11 mouse cellular contexts compared by ENCODE assay signal in the genomic region with DNA sequence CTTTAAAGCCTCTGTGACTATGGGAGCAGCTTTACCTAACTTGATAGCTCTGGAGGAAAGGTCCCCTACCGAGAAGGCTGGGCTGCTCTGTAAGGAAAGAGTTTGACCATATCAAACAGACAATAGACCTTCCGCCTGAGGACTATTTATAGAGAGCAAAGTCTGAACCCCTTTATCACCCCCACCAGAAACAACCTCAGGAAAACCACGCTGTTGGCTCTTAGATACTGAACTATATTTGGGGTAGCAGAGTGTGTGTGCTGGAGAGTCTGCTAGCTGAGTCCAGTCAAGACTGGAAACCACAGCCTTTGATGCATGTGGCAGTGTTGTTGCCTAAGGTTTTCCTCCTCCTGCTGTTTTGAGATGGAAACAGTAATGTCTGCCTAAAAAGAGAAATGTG. TPM values are rescaled to one million over a fixed set of nuclear protein-coding genes. Genes with fewer than 3 reads are reported as not detected.
DNase-seq lines count a peak whose midpoint lies in the region; ATAC-seq and TF ChIP-seq lines count a peak whose summit lies in the region.
"Had no signal": no experiment of that assay in that cellular context is flagged by ENCODE, and none has a peak within 500 bp of the region (broad histone marks: within the 10 kb centered on the region; RNA-seq: fewer than 3 reads in every experiment).

No protein-coding gene starts in this region.

- 43% methylated on average over 3 of the region's 3 CpGs for WGBS in embryonic facial prominence, embryonic 15.5 days
- 37% methylated on average over 3 of the region's 3 CpGs for WGBS in embryonic facial prominence, embryonic 10.5 days
- WGBS in midbrain, embryonic 16.5 days: 20% methylated on average over 3 of the region's 3 CpGs
- WGBS in midbrain, postnatal 0 days: 30% methylated on average over 3 of the region's 3 CpGs
- WGBS in stomach, embryonic 15.5 days: 43% methylated on average over 3 of the region's 3 CpGs

- intact Hi-C loops in left cerebral cortex, postnatal 25 days (cut with DNase I): no loop called here

- no peak overlapping the region for H3K4me2 ChIP-seq in embryonic facial prominence, embryonic 15.5 days (replicated peaks)
- no peak overlapping the region for H3K4me2 ChIP-seq in midbrain, embryonic 16.5 days (ENCODE audit: low read length)
- H3K4me2 ChIP-seq in midbrain, postnatal 0 days (ENCODE audit: low read depth, low read length, poor library complexity, severe bottlenecking): no peak overlapping the region
- no peak overlapping the region for H3K4me2 ChIP-seq in stomach, embryonic 15.5 days
- H3K4me2 ChIP-seq: limb, embryonic 12.5 days; neural tube, embryonic 13.5 days had no signal

- H3K27me3 ChIP-seq in embryonic facial prominence, embryonic 15.5 days: no peaks in the 10 kb centered on the region
- no peaks in the 10 kb centered on the region for H3K27me3 ChIP-seq in embryonic facial prominence, embryonic 10.5 days (replicated peaks; ENCODE audit: low read depth, poor library complexity, severe bottlenecking)
- H3K27me3 ChIP-seq in midbrain, embryonic 16.5 days (ENCODE audit: control insufficient read depth, insufficient read depth, low read depth, low read length): no peaks in the 10 kb centered on the region
- H3K27me3 ChIP-seq in midbrain, postnatal 0 days (ENCODE audit: insufficient read depth, low read length): no peaks in the 10 kb centered on the region
- no peaks in the 10 kb centered on the region for H3K27me3 ChIP-seq in stomach, embryonic 15.5 days (replicated peaks)
- H3K27me3 ChIP-seq: limb, embryonic 12.5 days; neural tube, embryonic 13.5 days had no signal

- no peak for TF ChIP-seq CTCF in midbrain, postnatal 0 days (IDR thresholded peaks at IDR 0.05)

- no peak overlapping the region for H3K4me3 ChIP-seq in embryonic facial prominence, embryonic 15.5 days (replicated peaks)
- H3K4me3 ChIP-seq in embryonic facial prominence, embryonic 10.5 days: no peak overlapping the region
- H3K4me3 ChIP-seq in midbrain, embryonic 16.5 days (ENCODE audit: low read depth, low read length): no peak overlapping the region
- H3K4me3 ChIP-seq in midbrain, postnatal 0 days (ENCODE audit: low read depth, low read length): no peak overlapping the region
- H3K4me3 ChIP-seq in stomach, embryonic 15.5 days (replicated peaks): no peak overlapping the region
- H3K4me3 ChIP-seq: limb, embryonic 12.5 days; neural tube, embryonic 13.5 days had no signal

- H3K9me3 ChIP-seq in embryonic facial prominence, embryonic 15.5 days (replicated peaks): no peaks in the 10 kb centered on the region
- H3K9me3 ChIP-seq in embryonic facial prominence, embryonic 10.5 days: no peaks in the 10 kb centered on the region
- H3K9me3 ChIP-seq in midbrain, embryonic 16.5 days (replicated peaks; ENCODE audit: control insufficient read depth, low read length, poor library complexity, severe bottlenecking): no peaks in the 10 kb centered on the region
- no peaks in the 10 kb centered on the region for H3K9me3 ChIP-seq in midbrain, postnatal 0 days (ENCODE audit: low read length)
- H3K9me3 ChIP-seq in stomach, embryonic 15.5 days: no peaks in the 10 kb centered on the region
- H3K9me3 ChIP-seq: limb, embryonic 12.5 days; neural tube, embryonic 13.5 days had no signal

- H3K4me1 ChIP-seq in embryonic facial prominence, embryonic 15.5 days: no peaks in the 10 kb centered on the region
- no peaks in the 10 kb centered on the region for H3K4me1 ChIP-seq in embryonic facial prominence, embryonic 10.5 days
- no peaks in the 10 kb centered on the region for H3K4me1 ChIP-seq in midbrain, embryonic 16.5 days (ENCODE audit: control insufficient read depth, insufficient read depth, low read length)
- H3K4me1 ChIP-seq in midbrain, postnatal 0 days (ENCODE audit: insufficient read depth, low read length): no peaks in the 10 kb centered on the region
- H3K4me1 ChIP-seq in stomach, embryonic 15.5 days: peaks cover 5% of the 10 kb centered on the region; the same call in 1 of the 2 replicates
- H3K4me1 ChIP-seq: limb, embryonic 12.5 days; neural tube, embryonic 13.5 days had no signal

- H3K27ac ChIP-seq in embryonic facial prominence, embryonic 15.5 days (replicated peaks): no peak overlapping the region
- no peak overlapping the region for H3K27ac ChIP-seq in embryonic facial prominence, embryonic 10.5 days (replicated peaks)
- no peak overlapping the region for H3K27ac ChIP-seq in midbrain, embryonic 16.5 days (ENCODE audit: low read length)
- H3K27ac ChIP-seq in midbrain, postnatal 0 days (ENCODE audit: low read depth, low read length): no peak overlapping the region
- no peak overlapping the region for H3K27ac ChIP-seq in stomach, embryonic 15.5 days
- H3K27ac ChIP-seq: limb, embryonic 12.5 days; neural tube, embryonic 13.5 days had no signal

- DNase-seq in embryonic facial prominence, embryonic 10.5 days (ENCODE audit: low spot score): no peak
- no peak for DNase-seq in midbrain, postnatal 0 days (ENCODE audit: low spot score)
- DNase-seq in urinary bladder, postnatal 36 days (ENCODE audit: low spot score in 2 of 2): no peak
- DNase-seq in left cerebral cortex, postnatal 25 days (ENCODE audit: low spot score in 2 of 2): no peak
- DNase-seq: adrenal gland, postnatal 14 days had no signal

- no peaks in the 10 kb centered on the region for H3K36me3 ChIP-seq in embryonic facial prominence, embryonic 15.5 days
- H3K36me3 ChIP-seq in embryonic facial prominence, embryonic 10.5 days (replicated peaks): 0 out of 2 replicates have a peak, but pooled peaks cover 5% of the 10 kb centered on the region
- no peaks in the 10 kb centered on the region for H3K36me3 ChIP-seq in midbrain, embryonic 16.5 days (ENCODE audit: control insufficient read depth, insufficient read depth, low read length)
- H3K36me3 ChIP-seq in midbrain, postnatal 0 days (ENCODE audit: insufficient read depth, low read length): no peaks in the 10 kb centered on the region
- no peaks in the 10 kb centered on the region for H3K36me3 ChIP-seq in stomach, embryonic 15.5 days
- H3K36me3 ChIP-seq: limb, embryonic 12.5 days; neural tube, embryonic 13.5 days had no signal

- no peak overlapping the region for H3K9ac ChIP-seq in embryonic facial prominence, embryonic 15.5 days
- no peak overlapping the region for H3K9ac ChIP-seq in midbrain, embryonic 16.5 days (ENCODE audit: low read depth, low read length)
- H3K9ac ChIP-seq in midbrain, postnatal 0 days (replicated peaks; ENCODE audit: low read length, poor library complexity, severe bottlenecking): no peak overlapping the region
- no peak overlapping the region for H3K9ac ChIP-seq in stomach, embryonic 15.5 days
- H3K9ac ChIP-seq: limb, embryonic 12.5 days; neural tube, embryonic 13.5 days had no signal

- ATAC-seq in embryonic facial prominence, embryonic 15.5 days (ENCODE audit: insufficient number of reproducible peaks, low FRiP score, low TSS enrichment, low read depth): 0 out of 2 replicates have a peak, but pooled peaks have one; percentile 24
- peak; percentile 48; the same call in 1 of the 2 replicates for ATAC-seq in midbrain, embryonic 16.5 days
- no peak for ATAC-seq in midbrain, postnatal 0 days (ENCODE audit: low FRiP score)
- ATAC-seq in hematopoietic stem cell, adult 5-6 weeks (replicated peaks in 1 of 2; ENCODE audit: insufficient read depth in 1 of 2, low FRiP score in 2 of 2, low TSS enrichment in 1 of 2, low read depth in 1 of 2, poor library complexity in 2 of 2, severe bottlenecking in 2 of 2): peak; percentile 85 to 86
- peak; percentile 60; the same call in 1 of the 2 replicates for ATAC-seq in stomach, embryonic 15.5 days (ENCODE audit: insufficient read depth, low FRiP score, low read depth)

RNA-seq across cellular contexts. Expression of a gene that starts 31.3 kb away (rescaled TPM):
- polyA plus RNA-seq in embryonic facial prominence, embryonic 15.5 days (2015; fragmentation: Nextera tagmentation; extraction: Ambion mirVana): 121 and 124 TPM in 2 replicates
- 107 and 108 TPM in 2 replicates for polyA plus RNA-seq in embryonic facial prominence, embryonic 10.5 days (2016; fragmentation: Nextera tagmentation; extraction: Ambion mirVana)
- 47.1 and 54.0 TPM in 2 replicates for polyA plus RNA-seq in midbrain, embryonic 16.5 days (2015; fragmentation: Nextera tagmentation; extraction: Ambion mirVana)
- 32.3 and 39.4 TPM in 2 replicates for total RNA-seq in midbrain, postnatal 0 days (2014; rRNA removed)
- 41.3 and 44.0 TPM in 2 replicates for polyA plus RNA-seq in midbrain, postnatal 0 days (2015; fragmentation: Nextera tagmentation; extraction: Ambion mirVana)
- total RNA-seq in hematopoietic stem cell, adult 5-6 weeks (2017): 77.5 and 123 TPM in 2 replicates
- 150 and 155 TPM in 2 replicates for polyA plus RNA-seq in stomach, embryonic 15.5 days (2015; fragmentation: Nextera tagmentation; extraction: Ambion mirVana)
- total RNA-seq in left cerebral cortex, postnatal 25 days (2021): 10 to 100 TPM; 23.5 to 26.7 TPM
